Mouse (Mus musculus) lung, postnatal 25 days (tissue): ENCODE measurements around the gene Prps1.
A peak's percentile ranks its signal among the peaks of the same experiment; 100 is the strongest.
"Not testable (repeated sequence)": the region's sequence is repeated elsewhere in the genome, so short reads cannot be mapped to it uniquely, and the experiment has no call there.

Experiments
- DNase-seq: peaks from one replicate; pipeline ENCODE4 v3.0.0; 2022; ENCODE audit warnings: low spot score

The Prps1 gene

DNA sequence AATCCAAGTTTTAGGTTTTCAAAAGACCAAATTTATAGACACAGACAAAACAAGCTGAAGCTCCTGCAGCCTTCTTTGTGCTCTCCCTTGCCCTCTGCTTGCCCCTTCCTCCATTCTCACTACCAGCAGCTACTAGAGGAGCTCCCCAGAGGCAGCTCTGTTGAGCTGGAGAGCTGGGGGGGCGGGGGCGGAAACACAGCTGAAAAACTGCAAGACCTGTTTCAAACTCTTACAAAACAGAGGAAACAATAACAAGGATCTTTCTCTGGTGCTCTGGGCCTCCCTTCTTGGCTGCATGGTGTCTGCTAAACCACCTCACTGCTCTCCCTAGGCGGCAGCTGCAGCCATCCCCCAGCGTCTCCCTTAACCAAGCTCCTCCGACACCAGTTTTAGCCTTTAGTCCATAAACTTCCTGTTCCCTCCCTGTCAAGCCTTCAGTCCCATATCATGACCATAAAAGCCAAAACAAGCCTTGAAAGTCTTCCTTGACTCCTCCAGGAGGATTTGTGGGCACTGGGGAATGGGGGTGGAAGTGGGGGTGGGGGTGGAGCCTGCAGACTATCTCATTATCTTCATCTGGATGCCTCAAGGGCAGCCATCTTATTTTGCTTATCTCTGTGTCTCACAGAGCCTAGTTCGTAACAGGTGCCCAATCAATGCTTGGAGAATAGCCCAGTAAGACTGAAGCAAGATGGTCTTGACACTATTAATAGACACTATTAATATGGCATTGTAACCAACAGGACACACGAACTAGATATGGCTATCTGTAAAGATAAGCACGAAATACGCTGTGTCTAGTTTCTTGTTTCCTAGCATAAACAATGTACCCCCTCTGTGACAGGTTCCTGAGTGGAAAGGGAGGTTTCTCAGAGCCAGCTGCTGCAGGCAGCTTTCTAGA lies 45.2 kb downstream of the Prps1 start:
- no peak for DNase-seq

DNA sequence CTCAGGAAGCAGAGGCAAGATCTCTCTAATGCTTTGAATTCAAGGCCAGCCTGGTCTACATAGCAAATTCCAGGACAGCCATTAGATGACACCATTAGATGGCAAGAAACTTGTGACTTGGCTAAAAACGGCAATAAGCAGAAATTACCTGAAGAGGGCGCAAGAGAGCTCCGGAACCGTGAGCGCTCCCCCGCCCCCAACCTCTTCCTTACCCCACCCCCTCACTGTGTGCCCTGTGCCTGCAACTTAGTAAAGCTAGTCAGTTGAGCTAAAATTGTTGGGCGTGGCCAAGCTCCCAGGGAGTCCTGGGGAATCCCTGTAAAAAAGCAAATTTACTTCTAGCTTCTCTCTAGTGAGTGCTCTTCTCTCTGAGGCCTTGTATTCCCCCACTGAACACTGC lies 47.5 kb downstream of the Prps1 start:
- DNase-seq = peak; percentile 81

DNA sequence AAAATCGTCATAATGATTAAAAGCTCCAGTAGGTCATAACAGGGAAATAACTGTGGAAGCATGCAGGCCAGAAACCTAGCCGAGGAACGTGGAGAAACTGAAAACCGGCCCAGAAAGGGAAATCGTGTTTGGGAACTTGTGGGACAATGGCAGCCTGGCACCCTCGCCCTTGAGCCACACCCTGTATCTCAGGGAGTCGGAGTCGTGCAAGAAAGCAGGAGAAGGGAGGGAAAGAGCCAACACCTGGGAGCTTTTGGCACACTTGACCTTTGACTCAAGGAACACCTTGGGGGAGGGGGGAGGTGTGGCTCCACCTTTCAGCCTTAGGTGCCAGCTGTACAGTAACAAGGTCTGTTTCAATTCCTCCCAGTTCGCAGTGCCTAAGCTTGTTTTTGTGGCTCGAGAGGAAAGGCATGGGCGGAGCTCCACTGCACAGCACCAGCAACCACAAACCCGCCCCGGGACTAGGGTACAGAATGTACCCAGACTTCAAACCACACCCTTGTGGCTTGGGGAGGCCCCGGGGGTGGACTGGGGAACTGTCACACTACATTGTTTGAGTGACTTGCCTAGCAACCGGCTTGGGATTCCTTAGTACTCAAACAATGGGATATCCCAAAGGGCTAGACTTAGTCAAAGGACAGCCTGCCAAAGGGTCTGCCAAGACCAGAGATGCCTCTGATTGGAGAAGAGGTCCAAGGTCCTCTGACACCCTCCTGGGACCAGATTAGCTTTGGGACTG lies 49.3 kb downstream of the Prps1 start:
- peak; percentile 95 for DNase-seq

DNA sequence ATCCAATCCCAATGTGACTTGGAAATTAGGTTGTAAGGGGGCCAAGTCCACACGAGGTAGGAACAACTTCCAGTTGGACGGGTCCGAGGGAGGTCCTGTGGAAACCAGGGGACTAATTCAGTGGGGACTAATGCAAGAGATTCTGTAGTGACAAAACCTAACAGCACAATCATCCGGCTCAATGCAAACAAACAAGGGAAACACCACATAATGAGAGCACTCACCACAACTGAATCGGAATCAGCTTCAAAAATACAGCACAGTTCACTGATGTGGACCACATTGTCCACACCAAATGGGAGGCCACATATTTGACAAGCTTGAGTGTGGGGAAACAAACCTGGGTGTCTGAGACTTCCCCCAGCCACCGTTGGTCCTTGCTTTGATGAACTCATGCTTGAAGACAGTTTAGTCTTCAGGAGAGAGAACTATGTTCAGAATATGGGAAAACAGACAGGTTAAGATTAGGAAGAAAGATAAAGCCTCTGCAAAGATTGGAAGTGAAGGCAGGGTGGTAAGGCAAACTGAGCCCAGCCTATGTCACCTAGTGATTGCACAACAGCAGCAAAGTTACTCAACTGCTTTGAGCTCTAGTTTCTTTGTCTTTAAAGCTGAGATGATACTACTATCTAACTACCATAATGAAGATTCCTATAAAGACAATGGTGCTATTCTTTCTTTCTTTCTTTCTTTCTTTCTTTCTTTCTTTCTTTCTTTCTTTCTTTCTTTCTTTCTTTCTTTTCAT lies 50.2 kb downstream of the Prps1 start:
- DNase-seq = no peak

DNA sequence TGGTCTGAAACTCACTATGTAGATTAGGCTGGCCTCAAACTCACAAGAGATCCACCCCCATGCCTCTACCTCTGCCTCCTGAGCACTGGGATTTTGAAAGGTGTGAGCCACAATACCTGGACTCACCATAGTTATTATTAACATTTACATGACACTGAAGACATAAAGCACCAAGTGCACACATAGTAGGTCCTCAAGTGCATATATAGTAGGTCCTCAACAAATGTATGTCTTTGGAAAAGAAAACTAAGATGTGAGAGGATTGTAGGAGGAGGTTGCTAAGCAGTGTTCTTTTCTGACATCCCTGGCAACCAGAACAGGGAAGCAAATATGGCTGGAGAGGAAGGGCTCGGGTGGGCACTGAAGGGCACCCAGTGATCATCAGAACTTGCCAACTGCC lies 51.0 kb downstream of the Prps1 start:
- DNase-seq = no peak

DNA sequence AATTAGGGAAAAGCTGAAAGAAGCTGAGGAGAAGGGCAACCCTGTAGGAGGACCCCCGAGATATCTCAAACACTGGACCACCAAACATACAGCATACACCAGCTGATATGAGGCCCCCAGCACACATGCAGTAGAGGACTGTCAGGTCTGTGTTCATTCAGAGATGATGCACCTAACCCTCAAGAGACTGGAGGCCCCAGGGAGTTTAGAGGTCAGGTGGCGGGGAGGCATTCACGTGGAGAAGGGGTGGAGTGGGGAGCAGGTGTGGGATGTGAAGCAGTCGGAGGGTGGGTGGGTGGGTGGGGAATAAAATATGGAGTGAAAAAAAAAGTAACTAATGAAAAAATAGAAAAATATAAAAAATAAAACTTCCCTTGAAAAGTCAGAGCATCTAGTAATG lies 52.4 kb downstream of the Prps1 start:
- DNase-seq = not testable (repeated sequence)

DNA sequence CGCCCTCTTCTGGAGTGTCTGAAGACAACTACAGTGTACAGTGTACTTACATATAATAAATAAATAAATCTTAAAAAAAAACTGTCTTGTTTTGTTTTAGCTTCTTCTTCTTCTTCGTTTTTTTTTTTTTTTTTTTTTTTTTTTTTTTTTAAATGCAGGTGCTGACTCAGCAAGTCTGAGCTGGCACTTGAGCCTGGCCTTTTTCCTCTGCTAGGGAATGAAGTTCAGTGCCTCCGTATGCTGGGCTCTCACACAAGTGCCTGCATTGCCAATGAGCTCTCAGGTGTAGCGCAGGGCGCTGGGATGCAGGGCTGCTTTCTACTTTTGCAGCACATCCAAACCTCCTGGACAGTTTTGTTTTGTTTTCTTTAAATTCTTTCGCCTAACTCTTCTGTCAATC lies 53.4 kb downstream of the Prps1 start:
- DNase-seq = no peak

DNA sequence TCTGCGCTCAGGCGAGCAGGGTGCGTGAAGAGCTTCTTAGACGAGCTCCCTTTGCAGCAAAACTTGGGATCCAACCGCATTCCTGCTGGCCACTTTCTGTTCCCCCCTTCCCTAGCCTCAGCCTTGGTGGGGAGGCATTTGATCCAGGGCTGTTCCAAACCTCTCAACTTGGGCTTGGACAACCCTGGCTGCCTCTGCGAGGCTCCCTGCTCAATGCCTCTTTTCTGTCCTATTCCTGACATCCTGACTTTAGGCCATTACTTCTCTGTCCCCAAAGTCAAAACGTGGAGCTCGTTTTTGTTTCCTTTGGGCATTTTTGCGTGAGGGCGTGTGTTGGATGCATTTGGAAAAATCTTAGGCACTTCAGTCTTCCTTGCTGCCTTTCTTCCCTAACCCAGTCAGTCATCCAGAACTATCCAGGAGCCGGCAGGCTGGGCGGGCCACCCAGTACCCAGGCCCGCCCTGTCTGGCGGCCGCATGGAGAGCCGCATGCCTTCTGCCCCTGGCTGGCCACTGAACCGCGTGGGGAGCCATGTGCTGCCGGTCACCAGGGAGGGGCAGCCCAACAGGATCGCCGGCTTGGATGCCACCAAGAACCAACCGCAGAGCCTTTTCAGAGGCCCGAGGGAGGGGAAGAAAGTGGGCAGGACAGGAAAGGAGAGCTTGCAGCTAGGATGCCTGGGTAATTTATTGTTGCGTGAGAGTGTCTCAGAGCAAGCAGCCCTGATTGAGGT lies 54.5 kb downstream of the Prps1 start:
- peak; percentile 92 for DNase-seq

DNA sequence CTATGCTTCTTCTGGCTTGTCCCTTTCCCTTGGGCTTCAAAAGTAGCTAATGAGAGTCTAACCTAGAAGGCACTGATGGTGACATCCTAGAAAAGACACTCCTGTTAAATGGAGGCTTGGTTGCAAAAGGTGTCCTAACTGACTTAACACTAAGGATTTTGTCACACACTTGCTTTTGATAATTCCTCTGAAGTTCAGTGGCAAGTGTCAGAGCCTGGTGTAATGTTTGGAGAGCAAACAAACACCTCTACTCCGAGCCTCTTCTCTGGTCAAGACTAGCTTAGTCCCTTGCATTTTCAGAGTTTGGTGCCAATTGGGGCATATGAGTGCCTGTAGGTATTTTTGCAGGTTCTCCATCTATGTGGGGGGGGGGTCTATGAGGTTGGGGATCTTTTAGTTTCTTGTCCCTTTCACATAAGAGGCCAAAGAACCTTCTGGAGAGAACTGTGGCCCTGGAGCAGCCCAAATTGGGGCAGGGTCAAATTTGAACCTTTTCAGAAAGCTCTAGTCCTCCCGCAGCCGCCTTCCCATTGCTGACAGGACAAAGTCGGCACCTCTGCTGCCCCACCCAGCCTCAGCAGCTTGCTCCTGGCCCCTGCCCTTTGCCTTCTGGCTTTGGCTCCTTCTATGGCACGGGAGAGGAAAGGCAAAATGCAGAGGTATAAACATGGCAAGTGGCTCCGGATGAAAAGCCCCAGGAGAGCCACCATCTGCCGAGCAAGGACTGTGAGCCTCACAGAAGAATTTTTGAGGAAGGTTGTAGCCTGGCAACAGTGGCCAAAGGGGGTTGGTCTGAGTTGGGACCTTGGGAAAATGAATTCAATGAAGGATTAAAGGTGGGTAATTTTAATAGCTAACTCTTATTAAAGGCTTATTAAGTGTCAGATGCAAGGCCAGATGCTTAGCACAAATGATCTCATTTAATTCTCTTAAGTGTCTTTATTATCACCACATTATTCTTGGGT lies 55.6 kb downstream of the Prps1 start:
- no peak for DNase-seq

DNA sequence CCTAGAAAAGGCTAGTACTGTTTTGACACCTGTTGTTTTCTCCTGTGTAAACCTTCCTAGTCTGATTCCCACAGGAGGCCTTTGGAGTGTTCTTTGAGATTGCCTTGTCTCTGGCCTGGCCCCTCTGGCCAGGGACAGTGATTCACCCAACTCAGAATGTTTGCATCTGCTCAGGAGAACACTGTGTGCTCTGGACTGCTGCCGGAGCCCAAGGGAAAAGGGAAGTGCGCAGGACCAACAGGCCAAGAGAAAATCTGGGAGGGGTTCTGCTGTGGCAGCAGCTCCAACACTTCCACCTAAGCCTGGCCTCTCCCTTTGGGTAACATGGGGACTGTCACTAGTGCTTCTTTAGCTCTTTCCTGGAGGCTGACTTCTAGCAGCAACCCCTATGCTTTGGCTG lies 57.0 kb downstream of the Prps1 start:
- DNase-seq = peak; percentile 73

DNA sequence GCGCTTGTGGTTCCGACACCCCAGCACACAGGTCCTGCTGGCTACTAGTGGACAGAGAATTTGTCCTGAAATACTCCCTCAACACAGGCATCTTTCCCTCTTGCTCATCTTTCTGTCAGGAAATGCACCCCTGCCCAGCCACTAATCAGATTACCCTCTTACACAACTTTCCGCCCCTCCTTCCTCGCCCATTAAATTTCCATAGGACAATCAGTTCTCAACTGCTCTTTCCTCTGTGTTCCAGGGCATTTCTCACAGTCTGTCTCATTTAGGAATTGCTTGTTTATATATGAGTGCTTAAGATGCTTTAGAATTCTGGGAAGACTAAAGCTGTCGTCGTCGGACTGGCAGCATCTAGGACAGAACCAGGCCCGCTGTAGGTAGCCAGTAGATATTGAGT lies 61.9 kb downstream of the Prps1 start:
- no peak for DNase-seq

DNA sequence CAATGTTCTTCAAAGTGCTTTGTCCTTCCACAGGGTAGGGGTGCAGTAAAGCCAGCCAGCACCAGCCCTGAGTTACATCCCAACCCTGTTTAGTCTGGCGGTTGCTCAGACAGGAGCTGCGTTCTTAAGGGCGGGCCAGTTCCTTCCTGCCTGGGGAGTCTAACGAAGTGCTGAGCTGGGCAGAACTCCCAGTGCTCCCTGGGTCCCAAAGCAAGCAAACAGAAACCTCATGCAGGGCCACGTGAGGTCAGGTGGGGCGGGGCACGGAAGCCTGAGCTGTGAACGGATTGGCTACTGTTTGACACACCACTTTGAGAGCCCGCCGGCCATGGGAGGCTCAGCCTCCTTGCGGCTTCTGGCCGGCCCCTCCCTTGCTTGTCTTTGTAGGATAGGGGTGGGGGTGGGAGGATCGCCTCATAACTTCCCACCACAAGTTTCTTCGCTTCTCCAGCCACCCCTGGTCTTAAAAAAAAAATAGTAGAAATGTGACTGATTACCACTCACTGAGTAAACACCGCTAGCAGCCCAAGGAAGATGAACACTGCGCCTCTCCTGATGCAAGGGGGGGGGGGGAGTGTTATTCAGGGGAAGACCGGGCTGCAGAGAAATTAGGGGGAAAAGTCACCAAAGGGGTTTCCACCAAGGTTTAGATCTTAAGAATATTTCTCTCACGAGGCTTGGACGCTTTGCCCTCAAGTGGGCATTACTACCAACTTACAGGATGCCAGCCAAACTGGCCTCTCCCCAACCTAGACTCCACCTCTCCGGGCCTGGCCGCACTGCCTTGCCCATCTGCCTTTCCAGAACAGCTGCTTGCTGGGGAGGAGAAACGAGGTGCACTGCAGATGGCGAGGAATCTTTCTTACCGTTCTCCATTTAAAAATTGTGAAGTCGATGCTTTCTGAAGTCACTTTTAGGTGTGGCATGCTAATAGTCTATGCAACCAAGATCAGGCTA lies 64.0 kb downstream of the Prps1 start:
- DNase-seq = peak; percentile 97

DNA sequence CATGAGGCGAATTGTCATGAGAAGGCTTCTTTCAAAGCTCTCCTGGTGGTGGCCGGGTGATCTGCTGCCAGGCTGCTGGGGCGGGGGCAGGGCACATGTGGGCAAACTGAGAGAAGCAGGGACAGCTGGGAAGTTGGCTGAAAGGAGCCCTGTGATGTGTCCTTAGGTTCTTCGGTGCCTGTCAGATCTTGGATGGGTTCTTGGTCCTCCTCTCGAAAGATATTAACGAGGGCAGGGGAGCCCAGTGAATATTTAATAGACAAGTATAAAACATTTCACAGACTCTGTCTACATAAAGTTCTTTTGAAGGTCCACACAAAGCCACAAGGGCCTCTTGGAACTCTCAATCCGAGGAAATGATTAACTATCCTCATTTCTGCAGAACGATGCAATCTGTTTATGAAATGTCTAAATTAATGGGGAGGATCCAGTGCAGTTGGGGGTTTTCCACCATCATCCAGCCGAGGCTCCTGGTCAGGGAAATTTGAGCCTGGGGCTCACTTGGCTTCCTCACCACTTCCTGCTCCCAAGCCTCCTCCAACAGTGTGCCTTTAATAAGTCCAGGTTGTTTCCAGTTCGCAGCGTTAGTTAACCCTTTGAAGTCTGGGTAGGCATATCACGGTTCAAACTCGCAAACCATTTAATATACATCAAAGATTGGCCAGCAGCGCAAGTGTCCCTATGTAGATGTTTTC lies 65.8 kb downstream of the Prps1 start:
- no peak for DNase-seq

DNA sequence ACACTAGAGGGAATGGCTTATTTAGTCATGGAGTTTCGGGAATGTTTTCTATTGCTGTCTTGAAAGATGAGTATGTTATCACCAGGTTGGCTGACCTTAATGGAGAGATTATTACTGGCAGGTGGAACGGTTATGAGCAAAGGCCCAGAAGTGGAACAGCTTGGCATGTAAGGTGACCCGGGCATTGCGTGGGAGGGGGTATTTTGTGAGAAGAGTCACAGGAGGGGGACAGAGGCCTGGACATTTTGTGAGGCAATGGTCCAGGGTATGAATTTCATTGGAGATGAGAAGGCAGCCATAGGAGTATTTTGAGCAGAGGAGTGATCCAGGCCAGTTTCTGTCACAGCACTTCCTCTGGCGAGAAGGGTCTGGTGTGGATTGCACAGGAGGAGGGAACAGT lies 67.8 kb downstream of the Prps1 start:
- no peak for DNase-seq
